Mouse (Mus musculus): ENCODE data around the gene Alpl.

Alpl gene

GRCm38 (mm10) chr4:137733459-137733858 is 62.7 kb downstream of the Alpl start:
- DNase-seq (ENCODE audit: low read depth): no peak

DNA sequence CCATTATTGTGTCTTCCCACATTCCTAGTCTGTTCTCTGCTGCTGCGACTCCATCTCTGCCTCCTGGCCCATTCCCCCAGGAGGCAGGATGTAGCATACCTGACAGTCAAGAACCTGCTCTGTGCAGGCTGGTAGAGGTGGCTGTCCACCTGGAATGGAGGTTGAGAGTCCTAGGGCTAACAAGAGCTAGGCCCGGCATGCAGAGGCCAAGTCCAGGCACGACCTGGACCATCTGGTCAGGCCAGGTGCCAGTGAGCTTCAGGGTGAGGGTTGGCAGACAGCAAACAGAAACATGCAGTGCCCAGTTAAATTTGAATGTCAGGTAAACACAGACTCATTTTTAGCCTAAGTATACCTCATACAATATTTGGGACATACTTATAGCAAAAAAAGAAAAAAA is 63.2 kb downstream of the Alpl start:
- no peak for DNase-seq (ENCODE audit: low read depth)

- DNase-seq (ENCODE audit: low read depth): no peak
Observed at GRCm38 (mm10) chr4:137732361-137732760, 63.8 kb downstream of the Alpl start.

- DNase-seq (ENCODE audit: low read depth): no peak
Observed at GRCm38 (mm10) chr4:137731891-137732290, 64.3 kb downstream of the Alpl start.

DNA sequence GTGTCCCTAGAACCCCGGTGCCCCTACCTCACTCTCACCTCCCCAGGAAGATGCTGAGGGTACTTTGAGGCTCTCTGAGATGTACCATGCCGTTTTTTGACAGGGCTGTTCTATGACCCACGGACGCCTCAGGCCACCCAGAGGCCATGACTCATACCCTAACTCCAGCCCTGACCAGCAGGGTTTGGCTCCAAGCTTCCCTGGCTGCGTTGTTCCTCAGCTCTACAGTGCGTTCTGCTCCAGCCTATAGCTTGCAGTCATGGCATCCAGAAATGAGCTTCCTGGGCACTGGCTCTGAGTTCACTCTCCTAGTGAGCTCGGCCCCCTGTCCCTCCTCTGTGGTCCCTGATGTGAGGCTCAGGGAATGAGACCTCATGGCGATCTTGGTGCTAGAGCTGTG is 65.4 kb downstream of the Alpl start:
- DNase-seq (ENCODE audit: low read depth): no peak

GRCm38 (mm10) chr4:137730134-137730533 is 66.0 kb downstream of the Alpl start:
- DNase-seq (ENCODE audit: low read depth): peak; percentile 70

GRCm38 (mm10) chr4:137729155-137729855 is 66.9 kb downstream of the Alpl start:
- no peak for DNase-seq (ENCODE audit: low read depth)

- DNase-seq (ENCODE audit: low read depth): no peak
Observed at GRCm38 (mm10) chr4:137728399-137729154, 67.6 kb downstream of the Alpl start.

DNA sequence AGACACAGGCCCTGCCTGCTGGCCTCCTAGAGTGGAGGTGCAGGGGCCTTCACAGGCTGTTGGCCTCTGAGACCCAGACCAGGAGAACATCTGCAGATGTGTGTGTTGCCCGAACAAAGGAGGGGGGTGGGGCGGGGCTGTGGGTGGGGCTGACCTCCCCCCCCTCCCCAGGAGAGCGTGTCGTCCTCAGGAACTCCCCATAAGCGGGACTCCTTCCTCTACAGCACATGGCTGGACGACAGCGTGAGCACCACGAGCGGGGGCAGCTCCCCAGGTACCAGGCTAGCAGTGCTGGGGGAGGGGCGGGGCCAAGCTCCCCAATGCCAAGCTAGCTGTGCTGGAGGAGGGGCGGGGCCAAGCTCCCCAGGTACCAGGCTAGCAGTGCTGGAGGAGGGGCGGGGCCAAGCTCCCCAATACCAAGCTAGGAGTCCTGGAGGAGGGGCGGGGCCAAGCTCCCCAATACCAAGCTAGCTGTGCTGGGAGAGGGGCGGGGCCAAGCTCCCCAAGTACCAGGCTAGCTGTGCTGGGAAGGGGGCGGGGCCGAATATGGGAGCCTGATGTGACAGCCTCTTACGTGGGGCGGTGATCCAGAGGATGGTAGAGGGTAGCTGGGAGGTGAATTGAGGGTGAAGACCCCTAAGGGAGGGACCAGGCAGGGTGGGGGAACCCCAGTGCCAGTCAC is 68.5 kb downstream of the Alpl start:
- peak; percentile 59 for DNase-seq (ENCODE audit: low read depth)

- DNase-seq (ENCODE audit: low read depth): no peak
Observed at GRCm38 (mm10) chr4:137726739-137727505, 69.3 kb downstream of the Alpl start.

GRCm38 (mm10) chr4:137725541-137726145 is 70.5 kb downstream of the Alpl start:
- DNase-seq (ENCODE audit: low read depth): no peak

- no peak for DNase-seq (ENCODE audit: low read depth)
Observed at GRCm38 (mm10) chr4:137724766-137725165, 71.4 kb downstream of the Alpl start.

DNA sequence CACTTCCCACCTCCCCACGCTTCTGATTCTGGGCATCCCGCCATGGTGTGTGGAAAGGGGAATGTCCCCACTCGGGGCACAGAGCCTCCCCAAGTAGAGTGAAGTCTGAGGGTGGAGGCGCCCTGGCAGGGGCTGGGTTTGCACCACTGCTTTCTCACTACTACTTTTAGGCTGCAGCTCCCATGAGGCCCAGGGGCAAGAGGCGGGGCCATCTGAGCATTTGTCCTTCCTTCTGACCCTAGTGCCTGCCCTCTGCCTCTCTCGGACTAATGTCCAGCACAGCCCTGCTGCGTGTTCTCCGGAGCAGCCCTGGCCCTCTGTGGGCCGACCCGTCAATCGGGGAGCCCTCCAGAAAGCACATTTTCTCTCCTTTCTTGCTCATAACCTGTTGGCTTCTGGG is 72.0 kb downstream of the Alpl start:
- DNase-seq (ENCODE audit: low read depth): no peak

DNA sequence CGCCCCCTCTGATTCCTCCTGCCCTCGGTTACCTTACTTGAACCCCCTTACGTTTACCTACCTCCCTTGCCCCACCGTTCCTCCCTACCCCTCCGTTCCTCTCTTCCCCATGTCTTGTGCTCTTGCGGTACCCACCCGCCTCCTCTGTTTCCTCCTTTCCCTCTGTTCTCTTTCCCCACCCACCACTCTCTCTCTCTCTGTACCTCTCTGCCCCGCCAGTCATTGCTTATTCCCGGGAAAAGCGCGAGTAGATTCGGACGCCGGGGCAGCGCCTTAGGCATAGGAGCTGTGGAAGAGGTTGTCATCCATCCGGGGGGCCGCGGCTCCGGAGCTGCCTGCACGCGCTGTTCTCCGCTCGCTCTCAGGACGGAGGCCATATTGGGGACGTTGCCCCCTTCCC is 72.7 kb downstream of the Alpl start:
- no peak for DNase-seq (ENCODE audit: low read depth)

DNA sequence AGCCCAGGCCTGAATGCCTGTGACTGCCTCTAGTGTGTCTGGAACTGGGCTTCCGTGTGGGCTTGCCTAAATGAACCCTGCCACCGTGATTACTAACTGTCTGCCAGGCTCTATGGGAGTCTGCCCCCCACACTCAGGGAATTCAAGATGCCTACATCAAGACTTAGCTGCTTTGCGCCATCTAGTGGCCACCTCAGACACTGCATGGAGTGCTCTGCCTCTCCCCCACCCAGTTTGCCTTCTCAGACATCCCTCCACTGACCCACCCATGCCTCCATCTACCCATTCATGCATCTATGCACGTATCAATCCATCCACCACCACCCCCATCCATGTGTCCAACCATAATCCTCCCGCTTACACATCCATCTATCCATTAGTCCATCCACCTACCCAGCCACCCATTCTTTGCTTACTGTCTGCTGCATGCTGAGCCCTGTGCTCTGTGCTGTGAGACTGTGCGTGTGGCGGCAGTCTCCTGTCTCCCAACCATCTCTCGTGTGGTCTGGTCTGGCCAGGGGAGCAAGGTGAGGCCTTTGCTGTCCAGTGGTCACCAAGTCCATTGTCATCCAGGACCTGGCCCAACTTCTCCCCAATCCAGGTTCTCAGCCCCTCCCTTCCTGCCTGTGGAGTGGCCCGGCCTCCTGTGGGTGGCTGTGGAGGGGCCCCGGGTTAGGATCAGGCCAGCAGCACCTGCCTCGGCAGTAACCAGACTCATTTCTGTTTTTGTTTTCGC is 73.3 kb downstream of the Alpl start:
- DNase-seq (ENCODE audit: low read depth): peak; percentile 54

DNA sequence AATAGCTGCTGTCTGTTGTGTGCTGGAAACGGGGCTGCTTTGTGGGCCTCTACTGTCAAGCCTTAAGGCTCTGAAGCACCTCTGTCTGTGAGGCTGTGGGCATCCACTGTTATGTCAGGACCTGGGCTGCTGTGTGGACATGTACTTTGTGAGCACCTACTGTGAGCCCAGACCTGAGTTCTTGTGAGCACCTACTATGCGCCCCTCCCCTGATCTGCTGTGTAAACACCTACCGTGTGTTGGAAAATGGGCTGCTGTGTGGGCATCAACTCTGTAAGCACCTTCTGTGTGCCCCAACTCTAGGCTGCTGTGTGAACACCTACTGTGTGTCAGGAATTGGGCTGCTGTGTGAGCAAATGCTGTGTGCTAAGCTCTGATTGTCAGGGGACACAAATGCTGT is 74.0 kb downstream of the Alpl start:
- DNase-seq (ENCODE audit: low read depth): no peak

- DNase-seq (ENCODE audit: low read depth): no peak
Observed at GRCm38 (mm10) chr4:137721563-137721962, 74.6 kb downstream of the Alpl start.

DNA sequence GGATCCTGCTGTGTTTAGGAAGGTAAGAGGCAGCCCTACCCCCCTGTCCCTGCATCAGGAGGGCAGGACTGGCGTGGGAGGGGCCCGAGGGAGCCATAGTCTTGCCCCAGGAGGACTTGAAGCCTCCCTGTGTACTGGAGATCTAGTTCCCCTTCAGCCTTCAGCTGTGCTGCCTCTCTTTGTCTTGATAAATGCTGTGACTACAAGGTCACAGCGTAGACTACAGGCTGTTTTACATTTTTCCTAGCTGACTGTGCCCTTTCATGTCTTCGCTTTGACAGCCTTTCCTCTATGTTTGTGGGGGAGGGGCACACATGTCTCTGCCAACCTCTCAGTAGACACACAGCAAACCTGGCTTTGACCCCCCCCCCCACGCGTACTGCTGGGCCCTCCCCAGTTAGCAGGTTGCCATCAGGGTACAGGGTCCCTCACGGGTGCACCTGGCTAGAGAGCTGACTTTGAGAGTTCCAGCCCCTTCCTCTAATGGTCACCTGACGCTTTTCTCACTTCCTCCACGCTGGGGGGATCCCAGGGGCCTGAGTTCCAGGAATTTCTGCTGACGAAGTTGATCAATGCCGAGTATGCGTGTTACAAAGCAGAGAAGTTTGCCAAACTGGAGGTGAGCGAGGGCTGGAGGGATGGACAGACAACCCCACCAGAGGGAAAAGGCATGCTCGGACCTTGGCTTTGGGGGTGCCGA is 76.7 kb downstream of the Alpl start:
- DNase-seq (ENCODE audit: low read depth): no peak

GRCm38 (mm10) chr4:137717671-137718070 is 78.5 kb downstream of the Alpl start:
- DNase-seq (ENCODE audit: low read depth): no peak

DNA sequence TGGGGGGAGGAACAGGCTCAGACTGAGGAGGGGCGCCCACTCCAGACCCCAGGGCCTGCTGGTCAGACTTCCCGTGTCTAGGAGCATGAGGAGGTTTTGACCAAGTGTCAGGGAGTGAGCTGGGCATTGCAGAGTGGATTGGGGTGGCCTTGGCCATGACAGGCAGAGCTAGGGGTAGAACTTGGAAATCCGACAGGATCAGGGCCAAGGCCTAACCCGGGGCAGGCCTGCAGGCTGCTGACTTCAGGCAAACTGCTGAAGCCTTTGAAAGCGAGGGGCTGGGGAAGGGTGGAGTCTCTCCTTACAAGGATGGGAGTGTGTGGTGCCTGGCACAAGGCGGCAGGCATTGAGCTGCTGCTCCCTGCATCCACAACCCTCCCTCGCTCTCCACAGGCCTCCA is 79.2 kb downstream of the Alpl start:
- DNase-seq (ENCODE audit: low read depth): no peak

Measured in c-Kit-positive CD71-positive TER-119-negative erythroid progenitor cells, embryonic 14.5 days (primary cell).